Mouse (Mus musculus) adrenal gland, postnatal 4 days (tissue): ENCODE results near the gene Gm44503. TPM values are rescaled to one million over a fixed set of nuclear protein-coding genes. Genes with fewer than 3 reads are reported as not detected.

Source experiments
- DNase-seq, 2 experiments: peaks; one replicate each; pipeline ENCODE4 v3.0.0; 2021 to 2022; ENCODE audit warnings: low spot score in 2 of 2, mixed read lengths in 2 of 2
- long read RNA-seq, 2 experiments: library from polyadenylated mRNA; stranded (forward); transcript quantifications; one replicate each; pipeline ENCODE4 v2.0.0; 2021
- total RNA-seq, 2 experiments: library from RNA; stranded (reverse); gene quantifications; 2 replicates each; pipeline ENCODE4 v1.2.3; 2021

Gene Gm44503
- total RNA-seq, result not detected
- long read RNA-seq, experiment 1, partial matches to known transcripts, result 0 of 2 reads
- long read RNA-seq, experiment 1, other reads (novel, unspliced or antisense), result 2 of 2 reads
- long read RNA-seq, experiment 2, partial matches to known transcripts, result 0 of 3 reads
- long read RNA-seq, experiment 2, other reads (novel, unspliced or antisense), result 3 of 3 reads

- peak; percentile 55 to 57 for DNase-seq
These were observed at the start of gene Gm44503, which contains the start of gene Dyx1c1 for GRCm38 (mm10) chr9:72958521-72959450. Gene Gm44503, plus strand, starts transcription at chr9:72958852. Gene Dyx1c1, plus strand, starts transcription at chr9:72958785.

GRCm38 (mm10) chr9:72911381-72911780 lies 47.3 kb upstream of the Gm44503 start:
- DNase-seq, result no peak

GRCm38 (mm10) chr9:72913551-72913950 lies 45.1 kb upstream of the Gm44503 start:
- DNase-seq, result no peak

- no peak for DNase-seq
These were observed 42.9 kb upstream of the Gm44503 start for GRCm38 (mm10) chr9:72915728-72916127.

- no peak for DNase-seq
These were observed 35.6 kb upstream of the Gm44503 start for GRCm38 (mm10) chr9:72923068-72923467.

- DNase-seq, result peak; percentile 22 to 38
These were observed 33.4 kb upstream of the Gm44503 start, which contains the start of gene Pygo1 for GRCm38 (mm10) chr9:72925021-72925934. Gene Pygo1, plus strand, starts transcription at chr9:72925645.

GRCm38 (mm10) chr9:72925935-72926258 lies 32.8 kb upstream of the Gm44503 start:
- no peak for DNase-seq

- DNase-seq, result no peak
These were observed 27.4 kb upstream of the Gm44503 start for GRCm38 (mm10) chr9:72931166-72931790.

- DNase-seq, result no peak
These were observed 23.3 kb upstream of the Gm44503 start for GRCm38 (mm10) chr9:72935309-72935708.

- no peak for DNase-seq
These were observed 22.4 kb upstream of the Gm44503 start for GRCm38 (mm10) chr9:72936301-72936700.

- no peak for DNase-seq
These were observed 15.2 kb upstream of the Gm44503 start for GRCm38 (mm10) chr9:72943424-72943823.

- DNase-seq, result no peak
These were observed 14.4 kb upstream of the Gm44503 start for GRCm38 (mm10) chr9:72944286-72944685.

- DNase-seq, result no peak
These were observed 11.6 kb upstream of the Gm44503 start for GRCm38 (mm10) chr9:72947010-72947409.

GRCm38 (mm10) chr9:72949572-72949971 lies 9.1 kb upstream of the Gm44503 start:
- no peak for DNase-seq

- no peak for DNase-seq
These were observed 3.9 kb upstream of the Gm44503 start for GRCm38 (mm10) chr9:72954746-72955145.

- DNase-seq, result no peak
These were observed 3.1 kb upstream of the Gm44503 start for GRCm38 (mm10) chr9:72955546-72955945.

- no peak for DNase-seq
These were observed 2.7 kb downstream of the Gm44503 start for GRCm38 (mm10) chr9:72961346-72961745.

- DNase-seq, result no peak
These were observed 3.3 kb downstream of the Gm44503 start for GRCm38 (mm10) chr9:72961959-72962358.

- DNase-seq, result peak in 1 of 2 experiments; percentile 28
These were observed 9.9 kb downstream of the Gm44503 start for GRCm38 (mm10) chr9:72968349-72969061.

GRCm38 (mm10) chr9:72969874-72970273 lies 11.2 kb downstream of the Gm44503 start:
- no peak for DNase-seq
